Mouse (Mus musculus): ENCODE data around the gene Colgalt2. TPM values are rescaled to one million over a fixed set of nuclear protein-coding genes. Genes with fewer than 3 reads are reported as not detected.
"Not testable (repeated sequence)": the region's sequence is repeated elsewhere in the genome, so short reads cannot be mapped to it uniquely, and the experiment has no call there.

The Colgalt2 gene
- total RNA-seq, 2 experiments from 2014 or later, result 2.3 to 3.2 TPM

DNA sequence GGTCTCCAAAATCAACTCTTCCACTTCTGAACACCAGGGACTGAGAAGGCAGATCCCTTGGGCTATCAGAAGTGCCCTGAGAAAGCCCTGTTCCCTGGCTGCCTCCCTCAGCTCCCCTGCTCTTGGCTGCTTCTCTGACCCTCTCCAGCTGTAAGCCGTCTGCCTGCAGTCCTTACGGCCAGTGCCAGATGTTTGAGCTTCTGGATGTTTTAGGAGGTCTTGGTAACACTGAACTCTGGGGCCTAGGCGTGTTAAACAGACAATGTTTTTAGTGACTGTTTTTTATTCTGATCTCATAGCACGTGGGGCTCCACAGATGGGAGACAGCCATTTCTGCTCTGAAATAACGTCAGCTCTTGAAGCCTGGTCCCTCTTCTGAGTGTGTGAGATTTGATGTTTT lies 18.0 kb downstream of the Colgalt2 start:
- peak; percentile 40 for DNase-seq

DNA sequence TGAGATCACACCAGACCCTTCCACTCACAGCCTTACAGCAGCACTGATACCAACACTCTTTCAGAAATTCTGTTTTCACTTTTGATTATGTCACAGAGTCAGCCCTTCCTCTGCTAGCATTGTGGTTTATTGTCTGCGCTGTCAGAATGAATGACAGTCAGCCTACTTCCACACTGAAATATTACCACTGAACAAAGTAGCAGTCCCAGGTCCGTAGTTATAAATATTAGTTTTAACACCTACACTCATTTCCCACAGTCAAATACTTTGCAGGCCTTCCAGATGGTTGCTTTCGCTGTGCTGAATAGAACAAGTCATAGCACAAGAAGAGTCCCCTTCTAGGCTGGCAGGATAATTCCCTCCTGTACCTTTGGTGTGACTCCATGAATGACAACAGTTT lies 22.7 kb downstream of the Colgalt2 start:
- no peak for DNase-seq

- DNase-seq, result no peak
Measured at GRCm38 (mm10) chr1:152423052-152423451, 23.4 kb downstream of the Colgalt2 start.

- no peak for DNase-seq
Measured at GRCm38 (mm10) chr1:152427912-152428581, 28.4 kb downstream of the Colgalt2 start.

DNA sequence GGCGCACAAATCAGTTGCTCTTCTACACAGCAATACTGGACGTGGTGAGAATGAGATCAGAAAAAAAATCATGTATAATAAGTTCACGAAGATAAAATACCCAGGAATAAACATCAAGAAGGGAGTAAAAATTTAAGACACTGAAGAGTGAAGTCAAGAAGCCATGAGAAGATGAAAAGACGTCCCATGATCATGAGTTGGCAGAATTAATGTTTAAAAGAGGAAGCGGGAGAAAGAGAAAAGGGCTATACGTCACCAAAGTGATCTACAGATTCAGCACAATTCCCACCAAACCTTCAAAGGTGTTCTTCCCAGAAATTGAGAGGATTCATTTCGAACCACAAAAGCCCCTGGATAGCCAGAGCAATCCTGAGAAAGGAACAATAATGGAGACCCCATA lies 30.2 kb downstream of the Colgalt2 start:
- no peak for DNase-seq

DNA sequence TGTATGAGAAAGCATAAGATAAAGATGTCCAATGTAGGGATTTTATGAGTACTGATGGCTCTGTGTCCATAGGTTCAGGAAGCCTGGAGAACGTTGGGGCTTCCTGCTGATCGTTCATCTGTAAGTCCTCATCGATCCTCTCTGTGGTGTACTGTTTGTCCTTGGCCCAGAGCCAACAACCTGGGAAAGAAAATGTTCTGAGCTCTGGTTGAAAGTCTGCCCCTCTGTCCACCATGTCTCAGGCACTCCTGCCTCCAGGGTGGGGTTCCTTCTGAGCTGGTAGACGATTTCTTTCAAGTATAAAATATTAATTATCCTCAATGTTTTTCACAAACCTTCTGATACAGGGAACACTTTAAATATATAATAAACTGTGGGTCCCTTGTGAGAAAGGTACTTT lies 34.5 kb downstream of the Colgalt2 start:
- no peak for DNase-seq

- DNase-seq, result not testable (repeated sequence)
Measured at GRCm38 (mm10) chr1:152437518-152437917, 37.9 kb downstream of the Colgalt2 start.

DNA sequence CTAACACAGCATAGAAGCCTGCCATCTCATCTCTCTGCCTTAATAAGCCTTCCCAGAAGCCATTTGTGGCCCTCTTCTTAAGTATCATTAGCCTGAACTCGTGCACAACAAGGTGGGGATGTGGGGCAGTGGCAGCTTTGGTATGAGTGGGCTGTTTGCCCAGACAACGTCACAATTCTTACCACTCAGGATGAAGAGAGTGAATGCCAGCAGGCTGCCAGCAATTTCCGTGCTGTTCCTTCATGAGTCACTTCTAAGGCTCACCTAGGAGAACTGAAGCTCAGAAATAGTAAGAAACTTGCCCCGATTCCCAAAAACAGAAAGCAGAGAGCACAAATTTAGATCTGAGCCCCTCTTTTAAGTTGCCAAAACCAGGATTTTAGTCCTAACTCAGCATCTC lies 39.8 kb downstream of the Colgalt2 start:
- no peak for DNase-seq

GRCm38 (mm10) chr1:152439874-152440273 lies 40.2 kb downstream of the Colgalt2 start:
- DNase-seq, result no peak

- DNase-seq, result no peak
Measured at GRCm38 (mm10) chr1:152444630-152445029, 45.0 kb downstream of the Colgalt2 start.

- DNase-seq, result no peak
Measured at GRCm38 (mm10) chr1:152445925-152446324, 46.3 kb downstream of the Colgalt2 start.

DNA sequence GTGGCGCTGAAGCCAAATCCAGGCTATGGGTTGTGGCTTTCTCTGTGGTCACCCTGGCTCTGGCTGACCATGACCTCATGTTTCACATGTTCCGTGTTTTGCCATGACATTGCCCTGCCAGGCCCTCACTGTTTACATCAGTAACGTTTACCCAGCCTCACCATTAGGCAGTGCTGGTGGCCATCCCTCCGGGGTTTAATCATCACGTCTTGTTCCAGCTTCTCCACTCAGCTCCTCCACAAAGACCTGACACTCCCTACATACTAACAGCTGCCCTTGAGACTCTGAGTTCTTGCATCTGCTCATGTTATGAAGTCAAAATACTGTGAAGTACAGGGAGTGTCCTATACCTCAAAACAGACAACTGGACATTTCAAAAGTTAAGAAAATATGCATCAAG lies 54.9 kb downstream of the Colgalt2 start:
- peak; percentile 29 for DNase-seq

DNA sequence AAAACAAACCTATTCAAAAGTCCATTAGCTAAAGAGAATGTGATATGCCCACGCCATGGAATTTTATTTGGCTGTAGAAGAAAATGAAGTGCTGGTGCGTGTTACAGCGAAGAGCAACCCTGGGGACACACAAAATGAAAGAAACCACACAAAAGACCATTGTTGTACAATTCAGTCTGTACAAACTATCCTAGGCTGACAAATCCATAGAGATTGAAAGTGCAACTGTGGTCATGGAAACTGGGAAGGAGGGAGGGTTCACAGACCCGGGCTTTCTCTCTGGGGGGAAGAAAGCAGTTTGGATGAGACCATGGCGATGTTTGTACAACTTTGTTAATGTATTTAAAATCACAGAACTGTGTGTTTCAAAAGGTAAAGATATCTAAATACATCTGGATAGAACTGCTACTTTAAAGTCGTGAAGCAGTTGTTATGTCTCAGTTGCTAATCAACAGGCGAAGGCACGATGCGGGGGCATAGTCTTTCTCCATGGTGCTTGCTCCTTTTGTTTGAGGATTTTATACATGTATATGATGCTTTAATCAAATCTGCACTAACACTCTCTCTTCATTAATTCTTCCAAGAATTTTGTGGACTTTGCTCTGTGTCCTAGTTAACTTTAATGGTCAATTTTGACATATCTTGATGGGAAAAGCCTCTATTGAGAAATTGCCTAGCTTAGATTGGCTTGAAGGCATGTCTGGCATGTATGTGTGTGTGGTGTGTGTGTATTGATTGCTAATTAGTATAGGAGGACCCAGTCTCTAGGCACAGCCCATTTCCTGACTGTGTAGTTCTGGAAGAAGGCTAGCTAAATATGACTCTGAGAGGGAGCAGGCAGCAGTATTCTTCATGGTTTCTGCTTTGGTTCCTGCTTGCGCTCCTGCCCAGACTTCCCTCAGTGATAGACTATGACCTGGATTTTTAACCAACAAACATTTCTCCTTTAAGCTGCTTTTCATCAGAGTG lies 55.9 kb downstream of the Colgalt2 start:
- DNase-seq, result peak; percentile 21

DNA sequence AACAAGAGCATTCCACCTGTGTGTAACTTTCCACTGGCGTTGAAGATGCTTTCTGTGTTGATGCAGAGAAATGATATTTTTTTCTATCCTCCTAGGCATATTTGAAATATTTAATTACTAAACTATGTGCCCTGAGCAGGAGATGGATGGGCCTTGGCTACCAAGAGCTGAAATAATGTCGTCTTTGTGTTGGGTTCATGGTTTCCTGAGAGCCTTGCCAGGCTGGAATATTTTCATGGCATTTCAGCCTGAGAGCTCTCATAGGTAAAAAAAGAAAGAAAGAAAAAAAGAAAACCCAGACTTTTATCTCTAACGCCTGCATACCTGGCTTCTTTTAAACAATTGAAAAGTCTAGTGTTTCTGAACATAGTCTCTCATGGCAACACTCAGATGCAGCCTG lies 56.6 kb downstream of the Colgalt2 start:
- no peak for DNase-seq

- DNase-seq, result no peak
Measured at GRCm38 (mm10) chr1:152457596-152457995, 58.0 kb downstream of the Colgalt2 start.

DNA sequence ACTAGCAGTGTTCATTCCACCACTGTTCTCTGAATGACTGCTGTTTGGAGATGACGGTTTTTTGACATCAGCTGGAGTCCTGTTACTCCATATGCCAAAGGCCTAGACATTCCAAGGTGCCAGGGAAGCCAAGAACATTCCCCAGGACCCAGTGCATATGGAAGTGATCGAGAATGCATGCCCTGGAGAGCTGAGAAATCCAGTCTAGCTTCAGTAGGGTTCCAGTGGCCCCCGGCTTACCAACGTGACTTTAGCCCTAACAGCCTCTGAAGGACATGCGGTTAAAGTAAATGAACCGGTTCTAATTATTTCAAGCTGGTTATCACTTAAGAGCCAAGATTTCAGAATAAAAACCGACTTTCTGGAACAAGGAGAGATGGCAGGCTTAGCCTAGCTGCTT lies 59.4 kb downstream of the Colgalt2 start:
- DNase-seq, result no peak

GRCm38 (mm10) chr1:152460931-152461330 lies 61.3 kb downstream of the Colgalt2 start:
- DNase-seq, result no peak

GRCm38 (mm10) chr1:152461814-152462213 lies 62.2 kb downstream of the Colgalt2 start:
- DNase-seq, result peak; percentile 42

GRCm38 (mm10) chr1:152462348-152462747 lies 62.7 kb downstream of the Colgalt2 start:
- DNase-seq, result no peak

- peak; percentile 29 for DNase-seq
Measured at GRCm38 (mm10) chr1:152466280-152466679, 66.7 kb downstream of the Colgalt2 start.

DNA sequence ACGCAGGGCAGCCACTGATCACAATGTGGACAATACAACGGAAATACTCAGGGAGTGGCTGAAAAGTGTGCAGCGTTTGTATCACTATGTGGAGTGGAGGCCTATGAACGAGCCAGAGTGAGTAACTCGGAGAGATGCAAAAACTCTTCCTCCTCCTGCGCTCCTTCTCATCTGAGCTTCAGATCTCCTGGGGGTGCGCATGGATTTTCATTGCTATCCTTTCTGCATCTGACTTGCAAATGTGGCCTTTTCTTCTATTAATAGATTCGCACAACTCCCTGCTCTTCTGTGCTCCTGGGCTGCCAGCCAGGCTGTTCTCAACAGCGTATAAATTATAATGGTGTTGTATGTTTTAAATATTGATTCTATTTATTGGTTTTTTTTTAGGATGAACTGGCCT lies 68.8 kb downstream of the Colgalt2 start:
- no peak for DNase-seq

- no peak for DNase-seq
Measured at GRCm38 (mm10) chr1:152476126-152476525, 76.5 kb downstream of the Colgalt2 start.

DNA sequence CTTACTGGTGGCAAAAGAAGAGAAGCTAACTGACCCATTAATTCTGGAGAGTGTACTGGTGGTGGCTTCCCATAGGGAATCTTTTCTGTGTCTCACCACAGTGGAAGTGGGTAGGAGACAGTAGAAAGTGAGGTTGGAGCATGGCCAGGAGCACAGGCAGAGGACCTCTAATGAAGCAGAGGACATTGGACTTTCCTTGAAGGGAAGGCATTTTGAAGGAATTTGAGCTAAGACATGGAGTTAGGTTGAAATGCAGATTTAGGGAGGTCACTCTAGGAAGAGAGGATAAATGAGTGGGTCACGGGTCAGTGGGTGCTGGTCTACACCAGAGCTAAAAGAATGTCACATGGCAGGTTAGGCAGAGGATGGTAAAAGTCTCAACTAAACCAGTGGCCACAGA lies 91.2 kb downstream of the Colgalt2 start:
- DNase-seq, result no peak

DNA sequence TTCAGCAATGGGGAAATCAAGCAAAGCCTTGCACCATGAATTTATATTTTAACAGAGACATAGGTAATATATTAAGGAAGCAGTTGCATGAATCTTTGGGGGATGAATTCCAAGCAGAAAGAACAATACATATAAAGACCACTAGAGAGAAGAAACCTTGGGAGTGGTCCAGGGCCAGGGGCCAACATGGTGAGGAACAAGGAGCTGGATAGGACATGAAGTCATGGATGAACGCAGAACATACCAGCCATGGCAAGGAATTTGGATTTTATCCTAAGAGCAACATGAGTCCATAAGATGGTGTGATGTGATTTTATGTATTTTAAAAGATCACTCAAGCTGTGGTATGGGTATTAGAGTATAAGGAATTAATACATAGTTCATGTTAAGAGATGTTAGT lies 92.6 kb downstream of the Colgalt2 start:
- no peak for DNase-seq

Data from heart, postnatal 4 days (tissue).